27 mouse cellular contexts compared by ENCODE assay signal in genomic region chr2:174747182-174747581, GRCm38 (mm10). TPM values are rescaled to one million over a fixed set of nuclear protein-coding genes. Genes with fewer than 3 reads are reported as not detected.
A peak's percentile ranks its signal among the peaks of the same experiment; 100 is the strongest.
DNase-seq lines count a peak whose midpoint lies in the region; ATAC-seq and TF ChIP-seq lines count a peak whose summit lies in the region.
"Had no signal": no experiment of that assay in that cellular context is flagged by ENCODE, and none has a peak within 500 bp of the region (broad histone marks: within the 10 kb centered on the region; RNA-seq: fewer than 3 reads in every experiment).

No protein-coding gene starts in this region.

- no peak for DNase-seq in lung, embryonic 14.5 days
- DNase-seq in lung, postnatal 14 days, result no peak
- DNase-seq in lung, postnatal 25 days (ENCODE audit: low spot score), result peak; percentile 64
- DNase-seq in stomach, postnatal 0 days (ENCODE audit: low spot score), result peak; percentile 57
- no peak for DNase-seq in midbrain, embryonic 11.5 days (ENCODE audit: low spot score, missing footprints)
- DNase-seq in urinary bladder, adult 18-20 months (ENCODE audit: low spot score in 2 of 2), result no peak
- DNase-seq in neural tube, embryonic 10.5 days (ENCODE audit: extremely low spot score, low spot score), result no peak
- DNase-seq: adrenal gland, postnatal 10 days; cerebellum, adult 11 months; cerebellum, adult 9-10 months; embryo, embryonic 11 days; gastrocnemius, postnatal 25 days; heart, adult 18-20 months; heart, postnatal 4 days; kidney, adult 8-10 months; right cerebral cortex, postnatal 25 days; spleen, adult 18-20 months had no signal

- H3K27me3 ChIP-seq in lung, embryonic 14.5 days (ENCODE audit: insufficient read depth, low read length), result no peaks in the 10 kb centered on the region
- H3K27me3 ChIP-seq in intestine, postnatal 0 days (replicated peaks; ENCODE audit: control insufficient read depth, insufficient read depth, low read length), result no peaks in the 10 kb centered on the region
- H3K27me3 ChIP-seq in stomach, postnatal 0 days (ENCODE audit: control insufficient read depth, insufficient read depth, low read length), result no peaks in the 10 kb centered on the region
- H3K27me3 ChIP-seq in midbrain, embryonic 11.5 days (ENCODE audit: control insufficient read depth, insufficient read depth, low read length), result no peaks in the 10 kb centered on the region
- H3K27me3 ChIP-seq: embryonic facial prominence, embryonic 12.5 days; midbrain, embryonic 15.5 days; Patski had no signal

- peak; percentile 55; the same call in 1 of the 2 replicates for ATAC-seq in lung, embryonic 14.5 days (ENCODE audit: insufficient read depth)
- ATAC-seq in intestine, postnatal 0 days, result peak; percentile 43; the same call in 1 of the 2 replicates
- ATAC-seq in stomach, postnatal 0 days (ENCODE audit: low FRiP score, low TSS enrichment), result peak; percentile 87
- ATAC-seq in midbrain, embryonic 11.5 days (ENCODE audit: low FRiP score), result no peak
- ATAC-seq: forebrain, embryonic 14.5 days; midbrain, embryonic 15.5 days; Patski had no signal

- WGBS in lung, embryonic 14.5 days, result 76% methylated on average over 1 of the region's 1 CpGs
- 34% methylated on average over 1 of the region's 1 CpGs for WGBS in intestine, postnatal 0 days
- 71% methylated on average over 1 of the region's 1 CpGs for WGBS in stomach, postnatal 0 days
- 76% methylated on average over 1 of the region's 1 CpGs for WGBS in midbrain, embryonic 11.5 days

- no peak overlapping the region for H3K4me3 ChIP-seq in lung, embryonic 14.5 days (ENCODE audit: low read depth, low read length)
- no peak overlapping the region for H3K4me3 ChIP-seq in intestine, postnatal 0 days (ENCODE audit: low read depth, low read length)
- H3K4me3 ChIP-seq in stomach, postnatal 0 days (ENCODE audit: low read depth, low read length), result no peak overlapping the region
- no peak overlapping the region for H3K4me3 ChIP-seq in midbrain, embryonic 11.5 days (ENCODE audit: low read depth, low read length)
- H3K4me3 ChIP-seq: embryonic facial prominence, embryonic 12.5 days; left cerebral cortex, adult 2 months; midbrain, embryonic 15.5 days had no signal

- no peak for TF ChIP-seq EP300 in stomach, postnatal 0 days (optimal IDR thresholded peaks at IDR 0.05)

- H3K27ac ChIP-seq in lung, embryonic 14.5 days (ENCODE audit: low read depth), result no peak overlapping the region
- no peak overlapping the region for H3K27ac ChIP-seq in intestine, postnatal 0 days (ENCODE audit: low read depth, low read length)
- H3K27ac ChIP-seq in stomach, postnatal 0 days (replicated peaks), result no peak overlapping the region
- H3K27ac ChIP-seq in midbrain, embryonic 11.5 days (ENCODE audit: low read depth, low read length), result no peak overlapping the region
- H3K27ac ChIP-seq: embryonic facial prominence, embryonic 12.5 days; hindbrain, embryonic 14.5 days; kidney, postnatal 0 days; left cerebral cortex, adult 2 months; liver, embryonic 14.5 days; midbrain, embryonic 15.5 days had no signal

- H3K9me3 ChIP-seq in lung, embryonic 14.5 days (ENCODE audit: low read depth, low read length), result no peaks in the 10 kb centered on the region
- no peaks in the 10 kb centered on the region for H3K9me3 ChIP-seq in intestine, postnatal 0 days (ENCODE audit: control insufficient read depth)
- H3K9me3 ChIP-seq in stomach, postnatal 0 days (ENCODE audit: control insufficient read depth, low read length), result no peaks in the 10 kb centered on the region
- H3K9me3 ChIP-seq in midbrain, embryonic 11.5 days (ENCODE audit: control insufficient read depth, low read length), result no peaks in the 10 kb centered on the region
- H3K9me3 ChIP-seq: embryonic facial prominence, embryonic 12.5 days; midbrain, embryonic 15.5 days had no signal

- no peak overlapping the region for H3K4me2 ChIP-seq in lung, embryonic 14.5 days
- H3K4me2 ChIP-seq in intestine, postnatal 0 days (replicated peaks; ENCODE audit: low read depth), result no peak overlapping the region
- no peak overlapping the region for H3K4me2 ChIP-seq in stomach, postnatal 0 days (replicated peaks; ENCODE audit: low read depth)
- H3K4me2 ChIP-seq in midbrain, embryonic 11.5 days, result no peak overlapping the region
- H3K4me2 ChIP-seq: embryonic facial prominence, embryonic 12.5 days; heart, embryonic 11.5 days; hindbrain, embryonic 14.5 days; midbrain, embryonic 15.5 days had no signal

- TF ChIP-seq CTCF in lung, embryonic 14.5 days (IDR thresholded peaks at IDR 0.05; ENCODE audit: low read depth), result no peak
- no peak for TF ChIP-seq CTCF in intestine, postnatal 0 days (IDR thresholded peaks at IDR 0.05; ENCODE audit: low read depth)
- TF ChIP-seq CTCF in stomach, postnatal 0 days (IDR thresholded peaks at IDR 0.05; ENCODE audit: low read depth), result no peak

- H3K36me3 ChIP-seq in lung, embryonic 14.5 days (ENCODE audit: insufficient read depth), result no peaks in the 10 kb centered on the region
- no peaks in the 10 kb centered on the region for H3K36me3 ChIP-seq in intestine, postnatal 0 days (ENCODE audit: control insufficient read depth, insufficient read depth)
- no peaks in the 10 kb centered on the region for H3K36me3 ChIP-seq in stomach, postnatal 0 days (ENCODE audit: control insufficient read depth, insufficient read depth, low read length)
- H3K36me3 ChIP-seq in midbrain, embryonic 11.5 days (ENCODE audit: control insufficient read depth, insufficient read depth, low read length), result no peaks in the 10 kb centered on the region
- H3K36me3 ChIP-seq: embryonic facial prominence, embryonic 12.5 days; midbrain, embryonic 15.5 days had no signal

- H3K4me1 ChIP-seq in lung, embryonic 14.5 days (ENCODE audit: insufficient read depth), result no peaks in the 10 kb centered on the region
- H3K4me1 ChIP-seq in intestine, postnatal 0 days (replicated peaks; ENCODE audit: control insufficient read depth, insufficient read depth, low read length), result 0 out of 2 replicates have a peak, but pooled peaks cover 2% of the 10 kb centered on the region
- H3K4me1 ChIP-seq in stomach, postnatal 0 days (replicated peaks; ENCODE audit: control insufficient read depth, insufficient read depth), result no peaks in the 10 kb centered on the region
- H3K4me1 ChIP-seq in midbrain, embryonic 11.5 days (ENCODE audit: control insufficient read depth, insufficient read depth, low read length), result no peaks in the 10 kb centered on the region
- H3K4me1 ChIP-seq: midbrain, embryonic 15.5 days had no signal

- no peak overlapping the region for H3K9ac ChIP-seq in lung, embryonic 14.5 days
- H3K9ac ChIP-seq in intestine, postnatal 0 days (ENCODE audit: low read depth, low read length), result no peak overlapping the region
- no peak overlapping the region for H3K9ac ChIP-seq in stomach, postnatal 0 days (ENCODE audit: low read length)
- no peak overlapping the region for H3K9ac ChIP-seq in midbrain, embryonic 11.5 days (ENCODE audit: low read length)
- H3K9ac ChIP-seq: embryonic facial prominence, embryonic 12.5 days; hindbrain, embryonic 14.5 days; liver, embryonic 14.5 days; midbrain, embryonic 15.5 days had no signal

RNA-seq across cellular contexts. Expression of gene Edn3, which starts 13.2 kb away (rescaled TPM):
- 24.2 and 26.0 TPM in 2 replicates for polyA plus RNA-seq in lung, embryonic 14.5 days (2014; fragmentation: Nextera tagmentation; extraction: Ambion mirVana)
- polyA plus RNA-seq in intestine, postnatal 0 days (2015; fragmentation: Nextera tagmentation; extraction: Ambion mirVana), result 5.1 and 5.4 TPM in 2 replicates
- polyA plus RNA-seq in stomach, postnatal 0 days (2015; fragmentation: Nextera tagmentation; extraction: Ambion mirVana), result 11.2 and 13.0 TPM in 2 replicates
- polyA plus RNA-seq in midbrain, embryonic 11.5 days (2014; fragmentation: Nextera tagmentation; extraction: Ambion mirVana), result 4.7 and 5.7 TPM in 2 replicates
- polyA plus RNA-seq: Patski had no signal

Comparison
In these comparisons a context has a peak if more than half of its experiments do, and no peak if none do; other contexts are left out.
1. DNase-seq: peak in lung, postnatal 25 days (single experiment) and stomach, postnatal 0 days (single experiment); none in lung, embryonic 14.5 days (single experiment), lung, postnatal 14 days (single experiment), midbrain, embryonic 11.5 days (single experiment), urinary bladder, adult 18-20 months (0 of 2) and neural tube, embryonic 10.5 days (single experiment).